Mouse (Mus musculus): ENCODE data around the gene Hic2. TPM values are rescaled to one million over a fixed set of nuclear protein-coding genes. Genes with fewer than 3 reads are reported as not detected.

Gene Hic2
- total and polyA plus RNA-seq, 3 experiments, result 5.9 to 9.5 TPM; not detected in 1

GRCm38 (mm10) chr16:17222197-17222596 lies 11.2 kb upstream of the Hic2 start:
- peak; percentile 80 for DNase-seq (ENCODE audit: low read depth, low spot score)
- Histone ChIP-seq H3K9me3 (replicated peaks; ENCODE audit: insufficient read depth, low read length) (no peaks in the 10 kb centered on the region), H3K27me3 (ENCODE audit: control insufficient read depth in 1 of 2, insufficient read depth in 2 of 2, low read length in 2 of 2) (no peaks in the 10 kb centered on the region), H3K4me3 (ENCODE audit: control insufficient read depth in 1 of 2, insufficient read depth in 1 of 2, low read depth in 2 of 2, low read length in 2 of 2) (no peak overlapping the region), H3K27ac (ENCODE audit: control insufficient read depth, low read depth, low read length) (no peak overlapping the region), H3K36me3 (ENCODE audit: control insufficient read depth in 1 of 2, insufficient read depth in 2 of 2, low read length in 2 of 2) (peaks cover 0 to 8% of the 10 kb centered on the region in 2 experiments; a peak in 2 of 4 replicates), H3K4me1 (ENCODE audit: control insufficient read depth in 1 of 2, insufficient read depth in 2 of 2, low read length in 2 of 2) (peaks cover 4 to 13% of the 10 kb centered on the region in 2 experiments; a peak in 3 of 4 replicates), H3K9ac (ENCODE audit: control insufficient read depth, low read depth, low read length, poor library complexity, severe bottlenecking) (no peak overlapping the region), H3K79me2 (ENCODE audit: control insufficient read depth, insufficient read depth, low read length, poor library complexity) (no peaks in the 10 kb centered on the region)
- no peak for TF ChIP-seq CHD1 (IDR thresholded peaks at IDR 0.05; ENCODE audit: low read depth, low read length)
- TF ChIP-seq USF1 (IDR thresholded peaks at IDR 0.05; ENCODE audit: low read depth, low read length), result no peak

GRCm38 (mm10) chr16:17225584-17225983 lies 7.8 kb upstream of the Hic2 start:
- DNase-seq (ENCODE audit: low read depth, low spot score), result no peak
- H3K27me3 ChIP-seq (ENCODE audit: control insufficient read depth in 1 of 2, insufficient read depth in 2 of 2, low read length in 2 of 2), result no peaks in the 10 kb centered on the region
- TF ChIP-seq UBTF (IDR thresholded peaks at IDR 0.05; ENCODE audit: borderline replicate concordance, insufficient read depth, low read depth, low read length), result no peak
- no peak for TF ChIP-seq ELF1 (IDR thresholded peaks at IDR 0.05; ENCODE audit: low read depth, low read length)
- TF ChIP-seq GABPA (IDR thresholded peaks at IDR 0.05; ENCODE audit: low read depth, low read length), result no peak
- TF ChIP-seq RAD21 (IDR thresholded peaks at IDR 0.05; ENCODE audit: low read depth, low read length), result no peak
- no peak for TF ChIP-seq NRF1 (IDR thresholded peaks at IDR 0.05; ENCODE audit: insufficient read depth, low read depth, low read length, poor library complexity, severe bottlenecking)
- no peak for TF ChIP-seq MAX (IDR thresholded peaks at IDR 0.05; ENCODE audit: low read length)
- no peak for TF ChIP-seq ZMIZ1 (IDR thresholded peaks at IDR 0.05; ENCODE audit: low read depth, low read length)
- H3K9me3 ChIP-seq (replicated peaks; ENCODE audit: insufficient read depth, low read length), result no peaks in the 10 kb centered on the region
- H3K9ac ChIP-seq (ENCODE audit: control insufficient read depth, low read depth, low read length, poor library complexity, severe bottlenecking), result no peak overlapping the region
- no peaks in the 10 kb centered on the region for H3K79me2 ChIP-seq (ENCODE audit: control insufficient read depth, insufficient read depth, low read length, poor library complexity)
- H3K36me3 ChIP-seq (ENCODE audit: control insufficient read depth in 1 of 2, insufficient read depth in 2 of 2, low read length in 2 of 2), result peaks cover 0 to 8% of the 10 kb centered on the region in 2 experiments; a peak in 2 of 4 replicates
- no peak overlapping the region for H3K27ac ChIP-seq (ENCODE audit: control insufficient read depth, low read depth, low read length)
- H3K4me3 ChIP-seq (ENCODE audit: control insufficient read depth in 1 of 2, insufficient read depth in 1 of 2, low read depth in 2 of 2, low read length in 2 of 2), result no peak overlapping the region
- H3K4me1 ChIP-seq (ENCODE audit: control insufficient read depth in 1 of 2, insufficient read depth in 2 of 2, low read length in 2 of 2), result peaks cover 4 to 13% of the 10 kb centered on the region in 2 experiments; a peak in 3 of 4 replicates

- H3K27ac ChIP-seq (ENCODE audit: control insufficient read depth, low read depth, low read length), result no peak overlapping the region
- no peaks in the 10 kb centered on the region for H3K79me2 ChIP-seq (ENCODE audit: control insufficient read depth, insufficient read depth, low read length, poor library complexity)
- H3K4me3 ChIP-seq (ENCODE audit: control insufficient read depth in 1 of 2, insufficient read depth in 1 of 2, low read depth in 2 of 2, low read length in 2 of 2), result no peak overlapping the region
- H3K27me3 ChIP-seq (ENCODE audit: control insufficient read depth in 1 of 2, insufficient read depth in 2 of 2, low read length in 2 of 2), result no peaks in the 10 kb centered on the region
- no peak for DNase-seq (ENCODE audit: low read depth, low spot score)
- H3K9ac ChIP-seq (ENCODE audit: control insufficient read depth, low read depth, low read length, poor library complexity, severe bottlenecking), result no peak overlapping the region
- no peaks in the 10 kb centered on the region for H3K9me3 ChIP-seq (replicated peaks; ENCODE audit: insufficient read depth, low read length)
- H3K4me1 ChIP-seq (ENCODE audit: control insufficient read depth in 1 of 2, insufficient read depth in 2 of 2, low read length in 2 of 2), result peaks cover 4 to 13% of the 10 kb centered on the region in 2 experiments; a peak in 3 of 4 replicates
- peaks cover 0 to 8% of the 10 kb centered on the region in 2 experiments; a peak in 2 of 4 replicates for H3K36me3 ChIP-seq (ENCODE audit: control insufficient read depth in 1 of 2, insufficient read depth in 2 of 2, low read length in 2 of 2)
- TF ChIP-seq RAD21 (IDR thresholded peaks at IDR 0.05; ENCODE audit: low read depth, low read length), result no peak
- TF ChIP-seq JUND (IDR thresholded peaks at IDR 0.05; ENCODE audit: low read depth, low read length), result 0 out of 2 replicates have a peak, but pooled peaks have one; percentile 57
- TF ChIP-seq GATA1 (IDR thresholded peaks at IDR 0.05; ENCODE audit: low read depth, low read length), result 0 out of 2 replicates have a peak, but pooled peaks have one; percentile 4
- 0 out of 2 replicates have a peak, but pooled peaks have one; percentile 27 for TF ChIP-seq SIN3A (IDR thresholded peaks at IDR 0.05; ENCODE audit: low read length)
- TF ChIP-seq EP300 (IDR thresholded peaks at IDR 0.05; ENCODE audit: low read depth in 1 of 2, low read length in 2 of 2), result peak in 1 of 2 experiments; percentile 60; a peak in 2 of 4 replicates
Measured at GRCm38 (mm10) chr16:17226496-17226895, 6.9 kb upstream of the Hic2 start.
